Mouse (Mus musculus) stomach, embryonic 16.5 days (tissue): ENCODE measurements around the gene Aph1a. TPM values are rescaled to one million over a fixed set of nuclear protein-coding genes. Genes with fewer than 3 reads are reported as not detected.
"Not testable (repeated sequence)": the region's sequence is repeated elsewhere in the genome, so short reads cannot be mapped to it uniquely, and the experiment has no call there.

Experiments
- ATAC-seq: fragments of 200-750 bp; cut with Nextera tagmentation; 2 replicates; pipeline ENCODE4 v1.8.0; 2017; ENCODE audit warnings: moderate number of reproducible peaks, moderate TSS enrichment; ENCODE audit not compliant: insufficient read depth, low FRiP score
- H3K27ac ChIP-seq: fragments of 300-500 bp; sonication (generic); 2 replicates; pipeline ENCODE4 v1.5.1; 2014; ENCODE audit warnings: low read length
- H3K27me3 ChIP-seq: fragments of 300-500 bp; sonication (generic); 2 replicates; pipeline ENCODE4 v1.6.1; 2014; ENCODE audit warnings: low read length, control low read depth, mixed read lengths; ENCODE audit not compliant: control insufficient read depth, insufficient read depth
- H3K36me3 ChIP-seq: fragments of 300-500 bp; sonication (generic); 2 replicates; pipeline ENCODE4 v1.6.1; 2014; ENCODE audit warnings: low read length; ENCODE audit not compliant: control insufficient read depth, insufficient read depth
- H3K4me1 ChIP-seq: fragments of 300-500 bp; sonication (generic); 2 replicates; pipeline ENCODE4 v1.6.1; 2014; ENCODE audit warnings: low read length, control low read depth, mixed read lengths; ENCODE audit not compliant: control insufficient read depth, insufficient read depth
- H3K4me2 ChIP-seq: fragments of 300-500 bp; sonication (generic); 2 replicates; pipeline ENCODE4 v1.6.1; 2014; ENCODE audit warnings: low read depth, low read length, mixed read lengths
- H3K4me3 ChIP-seq: fragments of 300-500 bp; sonication (generic); replicated peaks from 2 replicates; pipeline ENCODE4 v1.5.1; 2014; ENCODE audit warnings: mild to moderate bottlenecking, low read length
- H3K9ac ChIP-seq: fragments of 300-500 bp; sonication (generic); 2 replicates; pipeline ENCODE4 v1.6.1; 2014; ENCODE audit warnings: low read length
- H3K9me3 ChIP-seq: fragments of 300-500 bp; sonication (generic); replicated peaks from 2 replicates; pipeline ENCODE4 v1.6.1; 2016; ENCODE audit warnings: low read length, control low read depth; ENCODE audit not compliant: control insufficient read depth
- WGBS: fragments of 180-500 bp; shearing (Covaris S2); extraction: QIAGEN DNeasy Blood & Tissue Kit; methylation state at CpG from one replicate; pipeline ENCODE4 v1.1.7; 2014; 5-methylcytosine and 5-hydroxymethylcytosine counted together
- polyA plus RNA-seq: library from polyadenylated mRNA; unstranded; fragments of >200 nt; fragmentation: Nextera tagmentation; extraction: Ambion mirVana; gene quantifications from 2 replicates; pipeline ENCODE4 v1.2.1, GENCODE M21; 2015

Gene Aph1a
- 33.9 and 34.6 TPM in 2 replicates for polyA plus RNA-seq

DNA sequence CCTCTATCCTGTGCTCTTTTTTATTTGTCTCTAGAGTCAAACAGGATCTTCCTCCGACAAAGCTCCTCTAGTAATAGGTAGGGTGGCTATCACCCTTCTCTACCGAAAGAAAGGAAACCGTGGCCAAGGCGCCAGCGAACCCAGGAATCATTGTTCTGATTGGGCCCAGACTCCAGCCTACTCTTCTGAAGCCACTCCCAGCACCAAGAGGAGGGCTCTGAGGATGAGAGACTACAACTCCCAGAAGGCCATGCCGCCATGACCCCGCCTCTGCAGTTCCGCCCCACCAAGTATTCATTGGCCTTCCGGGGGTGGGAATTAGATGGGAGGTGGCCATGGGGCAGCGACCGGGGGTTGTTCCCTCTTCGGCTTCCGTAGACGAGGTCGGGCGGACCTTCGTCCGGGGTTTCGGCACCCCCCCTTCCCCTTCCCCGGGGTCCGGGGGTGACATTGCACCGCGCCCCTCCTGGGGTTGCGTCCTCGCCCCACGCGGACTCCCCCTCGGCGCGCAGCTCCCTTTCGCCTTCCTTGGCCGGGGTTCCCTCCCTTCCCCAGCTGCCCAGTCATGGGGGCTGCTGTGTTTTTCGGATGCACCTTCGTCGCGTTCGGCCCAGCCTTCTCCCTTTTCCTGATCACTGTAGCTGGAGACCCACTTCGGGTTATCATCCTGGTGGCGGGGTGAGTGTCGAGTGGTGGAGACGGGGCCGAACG is at the start of gene Aph1a:
Aph1a (plus strand) TSS at position 364 of the 711 bp plus-strand sequence.
- Histone ChIP-seq H3K4me1 (peaks cover 12% of the 10 kb centered on the region), H3K9ac (peak within 1 kb of the TSS; percentile 86), H3K4me2 (peak within 1 kb of the TSS; percentile 59), H3K27ac (peak within 1 kb of the TSS; percentile 86), H3K4me3 (peak within 1 kb of the TSS; percentile 81)
- H3K27me3 ChIP-seq, H3K9me3 ChIP-seq, H3K36me3 ChIP-seq: not testable (repeated sequence)
- WGBS = under 1% methylated on average over 21 of the region's 43 CpGs
- peak; percentile 97 for ATAC-seq

DNA sequence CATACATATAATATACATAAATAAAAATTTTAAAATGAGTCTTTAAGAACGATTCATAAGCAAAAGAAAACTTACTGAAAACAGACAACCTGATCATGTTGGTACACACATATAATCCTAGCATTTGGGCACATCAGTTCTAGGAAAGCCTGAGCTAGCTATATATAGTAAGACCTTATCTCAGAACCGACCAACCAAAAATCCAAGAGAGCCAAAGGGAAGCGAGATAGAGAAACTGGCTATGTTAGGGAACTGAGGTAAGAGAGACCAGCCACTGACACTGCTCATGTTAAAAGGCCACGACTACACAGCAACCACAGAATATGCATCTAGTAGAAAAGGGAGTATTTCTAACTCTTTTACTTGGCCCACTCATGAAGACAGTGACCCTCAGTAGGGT is 43.2 kb upstream of the Aph1a start:
- H3K4me3 ChIP-seq = no peak overlapping the region
- no peak overlapping the region for H3K9ac ChIP-seq
- 81% methylated on average over 4 of the region's 4 CpGs for WGBS
- ATAC-seq = no peak
- no peak overlapping the region for H3K27ac ChIP-seq
- H3K9me3 ChIP-seq = no peaks in the 10 kb centered on the region
- peaks cover 35% of the 10 kb centered on the region for H3K36me3 ChIP-seq
- no peak overlapping the region for H3K4me2 ChIP-seq
- H3K27me3 ChIP-seq = no peaks in the 10 kb centered on the region
- H3K4me1 ChIP-seq = peaks cover 3% of the 10 kb centered on the region; the same call in 1 of the 2 replicates

DNA sequence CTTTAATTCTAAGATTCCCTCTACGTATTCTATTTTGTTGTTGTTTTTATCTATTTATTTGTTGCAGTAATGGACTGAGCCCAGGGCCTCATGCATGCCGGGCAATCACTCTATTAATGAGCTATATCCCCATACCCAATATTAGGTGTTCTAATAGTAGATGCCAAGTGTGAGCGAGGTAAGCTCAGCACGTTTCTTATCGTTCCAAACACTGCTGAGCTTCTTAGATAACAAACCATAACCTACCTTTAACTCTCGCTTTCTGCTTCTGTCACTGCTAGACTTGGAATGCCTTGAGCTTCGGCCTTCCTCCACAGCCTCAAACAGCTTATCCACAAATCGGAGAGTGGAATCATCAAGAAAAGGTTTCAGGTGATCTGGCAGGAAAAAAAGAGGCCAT is 42.5 kb upstream of the Aph1a start:
- ATAC-seq = no peak
- no peak overlapping the region for H3K4me2 ChIP-seq
- H3K9me3 ChIP-seq = no peaks in the 10 kb centered on the region
- WGBS = 93% methylated on average over 8 of the region's 8 CpGs
- H3K27me3 ChIP-seq = no peaks in the 10 kb centered on the region
- peaks cover 3% of the 10 kb centered on the region; the same call in 1 of the 2 replicates for H3K4me1 ChIP-seq
- no peak overlapping the region for H3K4me3 ChIP-seq
- no peak overlapping the region for H3K27ac ChIP-seq
- peaks cover 30% of the 10 kb centered on the region for H3K36me3 ChIP-seq
- no peak overlapping the region for H3K9ac ChIP-seq

DNA sequence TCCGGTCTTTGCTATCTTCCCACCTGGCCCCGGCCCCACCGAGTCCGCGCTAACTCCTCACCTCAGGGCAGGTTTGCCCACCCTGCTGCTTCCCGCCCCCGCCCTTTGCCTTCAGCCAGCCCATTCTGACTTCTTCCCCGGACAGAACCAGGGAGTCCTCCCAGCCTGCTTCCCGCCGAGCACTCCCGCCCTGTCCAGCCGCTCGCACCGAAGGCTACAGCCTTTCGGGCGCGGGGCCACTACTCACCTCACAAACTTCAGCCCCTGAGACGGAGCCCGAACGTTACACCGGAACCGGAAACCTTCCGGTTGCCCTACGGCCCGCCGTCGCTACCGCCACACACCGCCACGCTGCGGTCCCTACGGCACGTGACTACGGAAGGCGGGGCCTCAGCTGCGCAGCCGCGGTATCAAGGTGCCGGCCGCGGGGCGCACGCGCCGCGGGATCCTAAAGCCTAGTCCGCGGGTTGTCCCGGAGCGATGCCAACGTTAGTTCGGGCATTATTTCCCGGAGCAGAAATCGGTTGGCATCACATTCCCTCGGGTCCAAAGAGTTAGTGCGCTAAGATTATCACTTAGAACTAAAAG is 38.2 kb upstream of the Aph1a start, which contains the start of gene Prpf3:
Prpf3 (minus strand) TSS at position 384 of the 588 bp plus-strand sequence.
- peak within 1 kb of the TSS; percentile 72 for H3K4me2 ChIP-seq
- peak within 1 kb of the TSS; percentile 91 for H3K4me3 ChIP-seq
- under 1% methylated on average over 56 of the region's 56 CpGs for WGBS
- H3K27ac ChIP-seq = peak within 1 kb of the TSS; percentile 66
- peaks cover 8% of the 10 kb centered on the region for H3K36me3 ChIP-seq
- H3K9me3 ChIP-seq = no peaks in the 10 kb centered on the region
- H3K4me1 ChIP-seq = peaks cover 3% of the 10 kb centered on the region; the same call in 1 of the 2 replicates
- peak; percentile 99 for ATAC-seq
- H3K9ac ChIP-seq = peak within 1 kb of the TSS; percentile 92
- no peaks in the 10 kb centered on the region for H3K27me3 ChIP-seq

DNA sequence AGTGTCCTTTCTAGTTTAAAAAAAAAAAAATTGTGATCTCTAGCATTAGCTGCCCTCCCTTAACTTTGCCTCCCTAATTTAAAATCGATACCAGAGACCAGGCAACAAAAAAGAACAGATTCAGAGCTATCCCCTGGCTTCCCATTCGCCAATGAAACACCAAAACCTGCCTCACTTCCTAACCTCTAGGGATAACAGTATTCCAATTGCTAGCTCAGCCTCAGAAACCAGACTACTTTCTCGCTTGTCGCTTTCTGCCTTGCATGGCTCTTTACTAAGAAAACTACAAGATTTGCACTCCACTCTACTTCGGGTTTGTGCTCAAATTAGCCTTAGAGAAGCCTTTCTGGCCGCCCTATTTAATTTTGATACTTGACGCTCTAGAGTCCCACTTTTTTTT is 37.7 kb upstream of the Aph1a start:
- H3K9ac ChIP-seq = peak overlapping the region; percentile 92
- peak overlapping the region; percentile 66 for H3K27ac ChIP-seq
- H3K9me3 ChIP-seq = no peaks in the 10 kb centered on the region
- H3K4me3 ChIP-seq = peak overlapping the region; percentile 91
- no peak for ATAC-seq
- 22% methylated on average over 7 of the region's 7 CpGs for WGBS
- H3K36me3 ChIP-seq = peaks cover 8% of the 10 kb centered on the region
- H3K27me3 ChIP-seq = no peaks in the 10 kb centered on the region
- H3K4me2 ChIP-seq = peak overlapping the region; percentile 72
- peaks cover 3% of the 10 kb centered on the region; the same call in 1 of the 2 replicates for H3K4me1 ChIP-seq

DNA sequence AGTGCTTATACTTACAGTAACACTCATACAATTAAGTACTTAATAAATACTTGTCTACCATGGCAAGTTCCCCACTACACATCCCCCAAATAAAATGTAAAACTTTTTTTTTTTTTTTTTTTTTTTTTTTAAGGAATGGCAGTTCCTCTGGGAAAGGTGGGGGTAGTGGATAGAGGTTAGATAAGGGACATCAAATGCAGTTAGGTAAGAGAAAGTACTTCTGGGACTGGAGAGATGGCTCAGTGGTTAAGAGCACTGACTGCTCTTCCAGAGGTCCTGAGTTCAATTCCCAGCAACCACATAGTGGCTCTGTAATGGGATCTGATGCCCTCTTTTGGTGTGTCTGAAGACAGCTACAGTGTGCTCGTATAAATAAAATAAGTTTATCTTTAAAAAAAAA is 36.7 kb upstream of the Aph1a start:
- not testable (repeated sequence) for H3K4me1 ChIP-seq, H3K4me3 ChIP-seq, H3K9me3 ChIP-seq, H3K27me3 ChIP-seq, H3K4me2 ChIP-seq, H3K27ac ChIP-seq, H3K36me3 ChIP-seq, H3K9ac ChIP-seq, ATAC-seq
- 83% methylated on average over 1 of the region's 1 CpGs for WGBS

DNA sequence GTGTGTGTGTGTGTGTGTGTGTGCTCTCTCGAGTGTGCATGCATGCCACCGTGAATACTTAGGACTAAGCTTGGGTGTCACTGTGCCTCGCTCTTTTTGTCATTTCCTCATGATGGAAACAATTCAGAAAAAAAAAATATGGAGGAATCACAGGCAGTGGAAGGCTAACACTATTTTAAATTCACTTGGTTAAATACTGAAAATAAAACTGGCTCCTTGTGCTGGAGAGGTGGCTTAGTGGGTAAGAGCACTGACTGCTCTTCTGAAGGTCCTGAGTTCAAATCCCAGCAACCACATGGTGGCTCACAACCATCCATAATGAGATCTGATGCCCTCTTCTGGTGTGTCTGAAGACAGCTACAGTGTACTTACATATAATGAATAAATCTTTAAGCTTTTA is 35.5 kb upstream of the Aph1a start:
- not testable (repeated sequence) for H3K4me2 ChIP-seq, H3K9me3 ChIP-seq, H3K27ac ChIP-seq, H3K36me3 ChIP-seq, H3K27me3 ChIP-seq, H3K4me1 ChIP-seq, H3K4me3 ChIP-seq, ATAC-seq, H3K9ac ChIP-seq
- WGBS = 72% methylated on average over 3 of the region's 3 CpGs

DNA sequence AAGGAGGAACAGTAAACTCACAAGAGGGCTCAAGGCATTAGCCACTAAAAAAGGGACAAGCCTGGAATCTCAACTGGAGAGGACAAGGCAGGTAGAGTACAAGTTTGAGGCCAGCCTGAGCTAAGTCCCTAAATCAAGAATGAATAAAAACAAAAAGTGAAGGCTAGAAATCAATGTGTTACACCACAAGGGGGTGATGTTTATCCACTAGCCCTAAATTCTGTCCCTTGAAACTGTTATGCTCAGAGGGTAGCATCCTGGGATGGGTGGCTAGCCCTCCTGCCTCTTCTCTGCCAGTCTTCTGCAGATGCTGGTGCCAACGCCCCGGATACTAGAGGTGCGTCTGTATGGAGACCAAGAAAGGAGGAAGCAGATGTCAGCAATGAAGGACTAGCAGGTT is 33.4 kb upstream of the Aph1a start:
- H3K4me1 ChIP-seq = no peaks in the 10 kb centered on the region
- 88% methylated on average over 3 of the region's 3 CpGs for WGBS
- H3K9me3 ChIP-seq = no peaks in the 10 kb centered on the region
- H3K36me3 ChIP-seq = 0 out of 2 replicates have a peak, but pooled peaks cover 5% of the 10 kb centered on the region
- H3K27me3 ChIP-seq = no peaks in the 10 kb centered on the region
- H3K27ac ChIP-seq = no peak overlapping the region
- H3K4me3 ChIP-seq = no peak overlapping the region
- no peak for ATAC-seq
- no peak overlapping the region for H3K4me2 ChIP-seq
- no peak overlapping the region for H3K9ac ChIP-seq

DNA sequence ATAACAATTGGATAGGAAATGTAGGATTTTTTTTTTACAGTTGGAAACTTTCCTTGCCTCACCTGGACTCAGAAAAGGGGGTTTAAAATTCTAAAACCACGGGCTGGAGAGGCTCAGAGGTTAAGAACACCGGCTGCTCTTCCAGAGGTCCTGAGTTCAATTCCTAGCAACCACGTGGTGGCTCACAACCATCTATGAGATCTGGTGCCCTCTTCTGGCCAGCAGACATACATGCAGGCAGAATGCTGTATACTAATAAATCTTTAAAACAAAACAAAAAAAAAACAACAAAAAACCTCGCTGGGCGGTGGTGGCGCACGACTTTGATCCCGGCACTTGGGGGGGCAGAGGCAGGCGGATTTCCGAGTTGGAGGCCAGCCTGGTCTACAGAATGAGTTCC is 32.6 kb upstream of the Aph1a start:
- 75% methylated on average over 10 of the region's 10 CpGs for WGBS
- no peaks in the 10 kb centered on the region for H3K27me3 ChIP-seq

More for the DNA sequence above, 32.6 kb upstream of the Aph1a start:
- Histone ChIP-seq H3K4me3 (no peak overlapping the region), H3K9ac (no peak overlapping the region), H3K4me2 (no peak overlapping the region), H3K27ac (no peak overlapping the region), H3K4me1 (no peaks in the 10 kb centered on the region), H3K9me3 (no peaks in the 10 kb centered on the region), H3K36me3 (0 out of 2 replicates have a peak, but pooled peaks cover 5% of the 10 kb centered on the region)
- no peak for ATAC-seq
